Mouse (Mus musculus) left cerebral cortex, postnatal 36 days (tissue): ENCODE results near the gene Spcs2. TPM values are rescaled to one million over a fixed set of nuclear protein-coding genes. Genes with fewer than 3 reads are reported as not detected.
"Not testable (repeated sequence)": the region's sequence is repeated elsewhere in the genome, so short reads cannot be mapped to it uniquely, and the experiment has no call there.

Experiments
- DNase-seq, 2 experiments: peaks; one replicate each; pipeline ENCODE4 v3.0.0; 2021 to 2022; ENCODE audit warnings: low spot score in 2 of 2, mixed read lengths in 1 of 2
- intact Hi-C: fragments of 180-260 bp; cut with DNase I; formaldehyde crosslinking; loops from one replicate; pipeline ENCODE4 v1.15.1; 2025
- total RNA-seq, 2 experiments: library from RNA; stranded (reverse); gene quantifications; 2 replicates each; pipeline ENCODE4 v1.2.3; 2021

Spcs2 gene
- total RNA-seq, 2 experiments from 2014 or later: 85.6 to 90.2 TPM

DNA sequence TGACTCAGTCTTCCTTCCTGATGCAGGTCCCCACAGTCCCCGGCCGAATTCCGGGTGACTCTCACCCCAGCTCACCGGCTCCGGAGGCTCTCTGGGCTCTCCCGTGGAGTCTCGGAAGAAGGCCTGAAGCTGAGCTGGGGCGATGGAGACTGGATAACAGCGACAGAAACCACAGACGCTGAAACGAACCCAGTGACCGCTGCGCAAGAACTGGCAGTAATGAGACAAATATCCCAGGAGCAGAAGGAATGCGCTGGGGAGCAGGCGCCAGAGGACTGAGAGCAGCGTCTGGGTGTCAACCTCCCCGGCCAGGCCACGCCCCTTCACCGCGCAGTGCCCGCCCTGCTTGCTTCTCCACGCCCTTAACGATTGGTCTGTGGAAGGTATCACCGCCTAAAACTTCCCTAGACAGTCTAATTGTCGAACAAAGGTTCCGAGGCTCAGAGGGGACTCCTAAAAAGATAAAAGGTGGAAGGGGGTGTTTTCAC lies 35.1 kb downstream of the Spcs2 start, which contains the start of gene Neu3:
Gene Neu3, minus strand, starts transcription at position 335 of the 488 bp plus-strand sequence.
- DNase-seq: peak; percentile 88
- intact Hi-C loops: loop anchor here (5.0 kb wide), 1 partner anchor 44 kb away; no protein-coding TSS in a partner anchor

DNA sequence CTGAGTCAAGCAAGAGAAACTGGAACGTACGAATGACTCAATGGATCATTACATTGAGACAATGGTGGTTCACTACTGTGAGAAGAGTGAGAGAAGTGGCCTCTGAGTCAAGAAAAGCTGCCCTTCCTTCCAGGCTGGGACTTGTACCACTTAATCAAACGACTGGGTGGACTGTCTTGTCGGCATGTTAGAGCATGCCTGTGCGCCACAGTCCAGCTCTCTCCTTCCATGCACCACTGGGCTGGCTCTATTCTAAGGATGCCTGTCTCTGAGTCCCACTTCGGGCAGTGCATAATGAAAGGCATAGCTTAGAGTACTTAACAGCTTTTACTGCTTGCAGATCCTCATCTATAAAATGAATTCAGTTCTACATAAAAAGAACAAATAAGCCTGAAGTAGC lies 37.2 kb downstream of the Spcs2 start:
- intact Hi-C loops: loop anchor here (5.0 kb wide), 1 partner anchor 46 kb away; no protein-coding TSS in a partner anchor

DNA sequence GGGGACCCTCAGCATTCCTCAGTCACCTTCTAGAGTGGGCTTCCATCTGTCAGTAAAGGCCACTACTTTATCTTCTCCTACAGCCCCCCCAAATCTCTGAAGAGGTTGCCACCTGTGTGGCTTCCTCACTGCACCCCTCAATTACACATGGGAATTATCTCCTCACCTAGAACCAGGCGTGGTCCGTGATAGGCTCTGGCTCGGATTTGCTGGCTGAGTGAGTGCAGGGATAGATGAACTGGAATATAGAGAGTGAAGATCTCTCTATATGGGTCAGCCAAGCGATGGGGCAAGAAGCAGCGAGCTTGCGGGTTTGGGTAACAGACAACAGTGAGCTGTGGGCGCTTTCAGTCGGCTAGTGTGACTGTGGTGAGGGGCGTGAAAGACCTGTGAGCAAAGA lies 37.8 kb downstream of the Spcs2 start:
- intact Hi-C loops: loop anchor here (5.0 kb wide), 1 partner anchor 47 kb away; no protein-coding TSS in a partner anchor
- no peak for DNase-seq

More for the DNA sequence above, 37.2 kb downstream of the Spcs2 start:
- DNase-seq: no peak

DNA sequence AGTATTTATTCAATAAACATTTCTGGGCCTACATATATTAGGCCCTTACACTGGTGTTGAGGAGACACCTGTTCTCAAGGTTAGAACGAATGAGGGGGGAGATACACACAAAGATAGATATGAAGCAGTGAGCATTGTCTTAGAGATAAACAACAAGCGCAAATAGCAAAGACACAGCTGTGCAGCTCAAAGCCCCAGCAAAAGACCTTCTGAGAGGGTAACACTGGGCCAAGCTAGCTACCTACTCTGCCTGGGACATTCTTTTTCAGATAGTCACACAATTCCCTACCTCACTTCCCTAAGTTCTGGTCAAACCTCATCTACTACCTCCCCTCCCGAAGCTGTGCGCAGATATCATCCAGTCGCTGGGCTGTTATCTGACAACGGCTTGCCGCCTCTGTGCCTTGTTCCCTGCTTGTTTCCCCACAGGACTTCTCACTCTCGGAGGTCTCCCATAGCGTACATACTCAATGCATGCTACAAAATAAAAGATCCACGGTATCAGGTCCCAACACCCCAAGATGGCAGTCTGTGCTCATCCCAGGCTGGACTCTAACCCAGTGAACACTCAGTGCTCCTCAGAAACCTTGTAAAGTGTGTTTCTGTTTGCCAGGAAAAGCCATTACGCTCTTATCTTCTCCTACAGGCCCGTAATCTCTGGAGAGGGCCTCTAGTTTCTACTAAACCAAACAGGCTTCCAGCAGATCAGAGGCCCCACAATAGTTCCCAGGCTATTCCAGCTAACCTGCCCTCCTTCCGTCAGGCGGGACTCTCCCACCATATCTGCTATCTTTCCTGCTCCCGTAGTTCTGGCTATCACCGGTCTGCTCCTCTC lies 38.4 kb downstream of the Spcs2 start:
- no peak for DNase-seq
- intact Hi-C loops: loop anchor here (5.0 kb wide), 1 partner anchor 47 kb away; no protein-coding TSS in a partner anchor

DNA sequence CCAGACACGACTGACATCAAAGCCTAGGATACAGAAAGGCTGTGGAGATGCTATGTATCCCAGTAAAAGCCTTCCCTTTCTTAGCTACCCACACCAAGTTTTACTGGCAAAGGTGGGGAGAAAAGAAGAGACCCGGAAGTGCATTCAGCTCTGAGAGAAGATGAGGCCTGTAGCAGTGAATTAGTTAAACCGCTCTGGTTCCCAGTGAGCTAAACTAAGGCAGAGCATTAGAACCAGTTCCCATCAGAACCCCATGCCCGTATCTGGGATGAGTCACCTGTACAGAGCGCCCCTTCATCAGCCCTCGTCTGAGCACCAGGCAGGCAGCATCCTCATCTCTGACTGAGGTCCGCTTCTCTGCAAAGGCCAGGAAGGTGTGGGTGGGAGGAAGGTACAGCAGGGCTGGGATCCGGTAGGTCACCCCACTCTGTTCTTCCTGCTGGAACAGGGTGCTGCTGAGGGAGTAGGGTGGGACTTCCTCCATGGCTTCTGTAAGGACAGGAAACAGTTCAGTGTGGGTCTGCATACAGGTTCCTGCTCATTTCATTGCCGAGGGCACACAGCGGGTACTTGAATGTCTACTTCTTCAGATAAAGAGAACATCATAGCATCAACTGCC lies 40.1 kb downstream of the Spcs2 start:
- intact Hi-C loops: no loop called here
- DNase-seq: no peak

DNA sequence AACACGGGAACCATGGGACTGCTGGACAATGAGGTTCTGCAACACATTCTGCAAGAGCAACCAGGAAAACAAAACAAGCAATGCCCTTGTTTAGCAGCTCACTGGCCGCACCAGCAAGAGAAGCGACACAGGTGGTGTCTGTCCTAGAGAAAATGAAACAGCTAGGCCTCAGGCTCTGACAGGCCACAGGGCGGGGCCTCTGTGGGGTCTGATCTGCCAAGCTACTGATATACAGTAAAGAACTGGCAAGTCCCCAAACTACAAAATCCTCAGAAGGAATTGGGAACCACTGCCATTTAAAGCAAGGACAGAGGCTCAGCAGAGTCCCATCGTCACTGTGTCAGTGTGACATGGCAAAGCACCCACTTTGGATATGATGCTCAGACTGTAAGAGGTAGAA lies 40.8 kb downstream of the Spcs2 start:
- no peak for DNase-seq
- intact Hi-C loops: no loop called here

DNA sequence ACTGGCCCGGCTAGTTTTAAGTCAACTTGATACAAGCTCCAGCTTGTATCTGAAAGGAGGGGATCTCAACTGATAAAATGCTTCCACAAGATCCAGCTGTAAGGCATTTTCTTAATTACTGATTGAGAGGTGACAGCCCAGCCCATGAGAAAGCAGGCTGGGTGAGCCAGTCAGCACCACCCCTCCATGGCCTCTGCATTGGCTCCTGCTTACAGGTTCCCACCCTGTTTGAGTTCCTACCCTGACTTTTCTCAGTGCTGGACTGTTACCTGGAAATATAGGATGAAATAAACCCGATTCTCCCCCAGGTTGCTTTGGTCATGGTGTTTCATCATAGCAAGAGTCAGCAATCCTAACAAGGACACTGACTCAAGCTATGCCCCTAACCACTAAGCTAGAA lies 41.3 kb downstream of the Spcs2 start:
- DNase-seq: no peak
- intact Hi-C loops: no loop called here

DNA sequence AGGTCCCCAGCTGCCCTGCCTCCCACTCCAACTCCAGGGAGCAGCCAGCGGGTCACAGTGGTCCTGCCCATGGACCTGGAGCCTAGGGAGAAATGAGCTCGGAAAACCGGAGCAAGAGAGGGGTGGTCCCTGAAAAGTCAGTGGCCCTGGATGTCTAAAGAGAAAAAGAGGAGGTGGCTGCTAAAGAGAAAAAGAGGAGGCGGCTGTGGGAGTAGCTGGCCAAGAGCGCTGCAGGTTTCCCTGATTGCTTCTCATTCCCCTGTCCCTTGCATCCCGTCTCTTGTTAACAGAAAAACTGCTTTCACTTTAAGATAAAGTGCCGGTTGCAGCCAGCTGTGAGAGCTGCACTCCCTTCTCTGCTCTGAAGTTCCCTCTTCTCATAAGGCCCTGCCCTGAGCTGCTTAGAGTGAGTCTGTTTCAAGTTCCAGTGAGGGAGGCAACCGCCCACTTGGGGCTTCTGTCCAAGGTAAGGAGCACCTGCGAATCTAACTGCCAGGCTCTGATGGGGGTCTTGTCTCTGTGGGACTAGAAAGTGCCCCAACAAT lies 45.0 kb downstream of the Spcs2 start:
- intact Hi-C loops, DNase-seq: not testable (repeated sequence)

DNA sequence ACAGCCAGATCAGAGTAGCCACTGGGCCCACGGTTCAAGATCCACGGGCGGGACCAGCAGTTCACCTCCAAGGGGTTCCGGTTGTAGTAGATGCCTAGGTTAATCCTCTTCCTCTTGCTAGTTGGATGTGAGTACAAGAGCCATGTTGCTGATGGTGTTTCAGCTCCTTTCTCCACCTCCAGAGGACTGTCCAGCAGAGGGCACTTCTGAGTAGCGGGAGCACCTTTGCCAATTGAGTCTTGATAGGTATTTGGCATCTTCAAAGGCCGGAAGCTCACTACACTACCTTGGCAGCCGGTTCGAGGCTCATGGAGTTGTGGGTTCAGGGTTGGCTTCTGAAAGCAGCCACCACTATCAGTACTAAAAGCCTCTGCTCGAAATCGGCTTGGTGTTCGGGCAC lies 49.9 kb downstream of the Spcs2 start:
- intact Hi-C loops: no loop called here
- DNase-seq: peak in 1 of 2 experiments; percentile 13

DNA sequence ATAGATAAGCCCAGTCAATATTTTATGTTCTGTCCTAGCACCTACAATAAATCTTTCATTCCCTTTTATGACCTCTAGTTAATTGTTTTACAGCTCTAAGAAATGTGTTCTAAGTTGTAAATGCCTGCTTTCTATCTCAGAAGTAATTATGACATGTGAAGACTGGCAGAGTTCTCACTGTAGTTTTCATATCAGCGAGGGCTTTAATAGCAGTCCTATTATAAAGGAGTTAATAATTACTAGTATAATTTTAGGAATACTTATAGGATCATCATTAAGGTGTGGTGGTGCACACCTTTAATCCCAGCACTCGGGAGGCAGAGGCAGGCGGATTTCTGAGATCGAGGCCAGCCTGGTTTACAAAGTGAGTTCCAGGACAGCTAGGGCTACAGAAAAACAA lies 51.6 kb downstream of the Spcs2 start:
- intact Hi-C loops: no loop called here

DNA sequence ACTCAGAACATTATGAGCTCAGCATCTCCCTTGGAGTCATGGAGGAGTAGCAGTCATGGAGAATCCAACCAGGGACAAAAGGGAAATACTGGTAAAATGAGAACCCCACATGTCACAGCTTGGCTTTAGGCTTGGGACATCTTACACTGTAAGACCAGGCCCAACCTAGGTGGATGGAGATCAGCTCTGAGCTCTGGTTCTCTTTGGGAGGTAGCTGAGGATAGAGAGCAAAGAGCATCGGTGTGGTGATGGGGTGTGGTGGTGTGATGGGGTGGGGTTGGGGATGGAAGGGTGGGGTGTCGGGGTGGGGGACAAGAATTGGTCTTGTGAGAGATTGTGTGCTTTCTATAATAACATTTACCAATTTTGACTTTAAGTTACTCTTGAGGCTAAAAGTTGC lies 52.4 kb downstream of the Spcs2 start:
- intact Hi-C loops: no loop called here
- DNase-seq: no peak

More for the DNA sequence above, 51.6 kb downstream of the Spcs2 start:
- no peak for DNase-seq

DNA sequence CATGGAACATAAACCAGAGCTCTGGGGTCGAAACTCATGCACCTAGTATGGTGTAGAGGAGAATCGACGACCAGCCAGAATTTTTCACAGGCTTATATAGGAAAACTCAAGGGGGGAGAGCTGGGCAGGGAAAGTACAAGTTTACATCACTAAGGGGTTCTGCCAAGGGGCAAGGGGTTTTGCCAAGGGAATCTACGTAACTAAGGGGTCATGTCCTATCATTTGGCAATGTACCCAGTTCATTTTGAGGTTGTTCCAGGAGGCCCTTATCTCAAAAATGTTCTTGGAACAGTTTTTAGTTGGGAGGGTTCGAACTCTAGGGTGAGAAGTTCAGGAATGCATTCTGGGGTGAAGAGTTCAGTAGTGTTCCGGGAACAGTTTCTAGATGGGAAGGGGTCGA lies 56.2 kb downstream of the Spcs2 start:
- DNase-seq, intact Hi-C loops: not testable (repeated sequence)

DNA sequence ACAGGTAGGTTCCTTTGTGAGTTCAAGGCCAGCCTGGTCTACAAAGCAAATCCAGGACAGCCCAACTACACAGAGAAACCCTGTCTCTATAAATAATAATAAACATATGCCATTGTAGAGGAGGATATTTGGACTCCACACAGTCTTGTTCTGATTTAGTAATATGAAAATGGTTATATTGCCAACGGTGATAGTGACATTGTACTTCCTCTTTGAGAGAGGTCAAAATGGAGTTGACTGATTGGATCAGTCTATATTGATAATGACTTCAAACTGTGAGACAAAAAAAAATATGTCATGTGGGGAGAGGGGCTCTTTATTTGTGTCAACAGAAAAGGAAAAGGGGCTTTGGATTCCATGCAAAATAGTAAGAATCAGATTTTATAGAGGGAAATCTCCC lies 57.9 kb downstream of the Spcs2 start:
- DNase-seq: no peak
- intact Hi-C loops: no loop called here

DNA sequence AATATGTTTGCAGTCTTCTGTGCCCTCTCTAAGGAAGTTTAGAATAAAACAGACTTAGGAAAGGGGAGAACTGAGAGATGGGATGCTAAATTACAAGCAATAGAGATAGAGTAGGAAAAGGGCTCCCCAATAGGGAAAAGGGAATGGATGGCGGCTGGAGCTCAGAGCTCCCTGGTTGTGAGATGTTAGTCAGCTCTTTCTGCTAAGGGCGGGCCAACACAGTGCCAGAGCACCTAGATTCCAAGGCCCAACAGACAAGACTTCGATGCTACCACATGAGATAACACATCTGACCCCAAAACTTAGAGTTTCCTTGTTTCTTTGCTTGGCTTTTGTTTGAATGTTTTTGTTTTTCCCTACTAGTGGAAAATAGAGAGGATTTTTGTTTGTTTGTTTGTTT lies 59.2 kb downstream of the Spcs2 start:
- DNase-seq, intact Hi-C loops: not testable (repeated sequence)

DNA sequence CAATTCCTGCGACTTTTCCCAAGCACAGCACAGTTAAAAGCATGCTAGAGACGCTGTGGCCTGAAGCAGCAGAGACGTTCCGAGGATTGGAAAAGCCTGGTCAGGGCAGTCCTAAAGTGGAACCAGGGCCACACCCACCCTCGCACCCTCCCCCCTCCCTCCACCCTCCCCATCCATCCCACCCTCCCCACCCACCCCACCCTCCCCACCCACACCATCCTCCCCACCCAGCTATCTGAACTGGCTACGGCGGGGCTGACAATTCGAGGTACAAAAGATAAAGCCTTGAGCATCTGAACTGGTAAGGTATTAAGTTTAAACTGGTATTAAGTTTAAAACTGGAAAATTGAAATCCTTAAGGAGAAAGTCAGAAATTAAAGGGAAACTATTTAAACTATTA lies 59.7 kb downstream of the Spcs2 start:
- DNase-seq: no peak
- intact Hi-C loops: no loop called here

DNA sequence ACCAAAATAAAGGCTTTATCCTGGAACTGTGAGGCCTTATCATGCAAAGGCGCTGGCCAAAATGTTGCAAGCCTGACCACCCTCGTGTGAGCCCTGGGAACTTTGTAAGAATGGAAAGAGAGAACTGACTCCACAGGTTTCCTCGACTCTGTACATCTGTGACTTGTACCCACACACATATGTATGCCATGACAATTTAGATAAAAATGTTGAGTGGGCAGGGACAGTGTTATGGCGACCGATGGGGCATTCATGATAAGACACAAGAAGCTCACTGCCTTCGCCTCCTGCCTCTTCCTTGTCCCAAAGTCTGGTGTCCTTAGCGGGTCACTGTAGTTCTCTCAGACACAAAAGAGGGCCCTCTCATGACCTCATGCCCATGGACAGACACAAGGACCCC lies 64.1 kb downstream of the Spcs2 start:
- intact Hi-C loops: loop anchor here (2.0 to 5.0 kb wide), 4 partner anchors 87 to 297 kb away; partner anchors contain the start of gene Slco2b1
- no peak for DNase-seq

DNA sequence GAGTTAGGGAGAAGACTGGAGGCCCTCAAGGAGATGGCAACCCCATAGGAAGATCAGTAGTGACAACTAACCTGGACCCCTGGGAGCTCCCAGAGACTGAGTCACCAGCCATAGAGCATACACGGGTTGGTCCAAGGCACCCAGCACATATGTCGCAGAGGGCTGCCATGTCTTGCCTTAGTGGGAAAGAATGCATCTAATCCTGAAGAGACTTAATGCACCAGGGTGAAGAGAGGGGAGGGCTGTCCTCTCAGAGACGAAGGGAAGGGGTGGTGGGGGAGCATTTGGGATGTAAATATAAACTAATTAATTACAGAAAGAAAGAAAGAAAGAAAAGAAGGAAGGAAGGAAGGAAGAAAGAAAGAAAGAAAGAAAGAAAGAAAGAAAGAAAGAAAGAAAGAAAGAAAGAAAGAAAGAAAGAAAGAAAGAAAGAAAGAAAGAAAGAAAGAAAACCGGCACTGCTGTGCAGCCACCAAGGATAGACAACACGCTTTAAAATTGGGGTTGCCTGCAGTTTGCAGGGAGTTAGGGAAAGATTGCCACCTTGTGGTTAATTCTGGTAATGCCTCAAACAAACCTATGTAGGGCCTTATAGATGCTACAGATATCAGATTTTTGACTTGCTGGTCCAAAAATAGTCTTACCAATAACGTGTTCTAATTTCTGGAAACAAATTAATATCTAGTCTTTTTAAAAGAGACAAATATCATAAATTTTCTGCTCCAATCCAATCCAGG lies 65.2 kb downstream of the Spcs2 start:
- intact Hi-C loops: loop anchor here (1.0 to 5.0 kb wide), 5 partner anchors 86 to 296 kb away; partner anchors contain the start of gene Slco2b1
- peak; percentile 21 to 54 for DNase-seq

DNA sequence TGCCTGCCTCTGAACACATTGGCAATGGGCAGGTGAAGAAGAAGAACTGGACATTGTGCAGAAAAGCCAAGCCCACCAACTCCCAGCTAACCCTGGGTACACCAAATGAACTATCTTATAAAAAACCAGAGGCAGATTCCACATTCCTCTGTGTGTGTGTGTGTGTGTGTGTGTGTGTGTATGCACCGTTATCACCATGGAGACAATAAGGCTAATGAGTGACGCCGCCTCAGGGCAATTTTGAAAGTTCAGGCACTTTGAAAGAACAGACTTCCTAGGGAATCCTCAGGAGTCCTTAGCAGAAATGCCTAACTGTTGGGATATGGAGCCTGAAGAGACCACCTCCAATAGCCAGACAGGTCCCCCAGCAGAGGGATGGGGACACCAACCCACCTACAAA lies 66.0 kb downstream of the Spcs2 start:
- intact Hi-C loops: loop anchor here (1.0 to 5.0 kb wide), 3 partner anchors 85 to 295 kb away; partner anchors contain the start of gene Slco2b1
- DNase-seq: no peak

DNA sequence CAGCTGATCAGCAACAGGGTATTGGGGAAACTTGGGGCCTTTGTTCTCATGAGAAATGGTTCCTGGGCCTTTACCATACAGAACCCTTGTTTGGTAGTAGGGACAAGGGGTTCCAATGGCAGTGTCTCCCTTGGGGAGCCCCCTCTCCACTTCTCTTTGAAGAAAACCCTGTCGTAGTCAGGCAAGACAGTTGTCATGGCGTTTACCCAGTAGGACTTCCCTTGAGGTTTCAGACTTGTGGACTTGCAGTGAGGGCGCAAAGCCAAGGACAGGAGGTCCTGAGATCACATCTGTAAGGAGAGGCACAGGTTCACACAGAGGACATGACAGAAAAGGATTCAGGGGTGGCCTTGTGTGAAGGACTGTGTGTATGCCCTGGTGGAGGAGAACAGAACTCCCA lies 66.8 kb downstream of the Spcs2 start:
- DNase-seq: no peak
- intact Hi-C loops: loop anchor here (5.0 kb wide), 2 partner anchors 84 to 294 kb away; partner anchors contain the start of gene Slco2b1
